Mouse (Mus musculus): Measurements from ENCODE around the gene Celf1. TPM values are rescaled to one million over a fixed set of nuclear protein-coding genes. Genes with fewer than 3 reads are reported as not detected.

Gene Celf1
- total RNA-seq, 1 experiment, result 73.0 TPM

DNA sequence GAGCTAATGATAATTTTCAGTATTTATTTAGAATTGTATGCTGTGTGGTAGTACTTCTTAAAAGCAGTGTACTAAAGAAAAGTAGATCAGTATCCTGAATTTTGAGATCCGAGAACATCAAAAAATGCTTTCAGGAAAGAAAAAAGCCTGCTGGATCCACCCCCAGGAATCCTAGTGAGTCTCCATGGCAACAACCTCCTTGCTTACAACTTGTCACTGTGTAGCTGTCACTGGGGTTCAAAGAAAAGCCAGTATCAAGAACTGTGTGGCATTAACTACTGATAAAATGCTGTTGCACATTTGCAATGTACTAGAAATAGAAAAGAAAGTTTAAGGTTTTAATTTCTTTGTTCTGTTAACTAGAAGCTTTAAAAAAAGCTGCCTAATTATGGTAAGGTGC lies 15.9 kb downstream of the Celf1 start:
- H3K4me3 ChIP-seq (ENCODE audit: insufficient read depth in 1 of 2, low read depth in 1 of 2, low read length in 2 of 2, poor library complexity in 1 of 2, severe bottlenecking in 1 of 2), result no peak overlapping the region
- no peak for TF ChIP-seq MAFK (IDR thresholded peaks at IDR 0.05; ENCODE audit: insufficient read depth, low read depth, low read length)
- TF ChIP-seq CHD2 (IDR thresholded peaks at IDR 0.05; ENCODE audit: low read depth, low read length), result no peak
- TF ChIP-seq ZC3H11A (IDR thresholded peaks at IDR 0.05; ENCODE audit: borderline replicate concordance, low read depth, low read length), result no peak
- no peak for TF ChIP-seq HCFC1 (IDR thresholded peaks at IDR 0.05; ENCODE audit: borderline replicate concordance, insufficient read depth, low read length)
- TF ChIP-seq ZNF384 (IDR thresholded peaks at IDR 0.05; ENCODE audit: low read depth, low read length), result no peak

DNA sequence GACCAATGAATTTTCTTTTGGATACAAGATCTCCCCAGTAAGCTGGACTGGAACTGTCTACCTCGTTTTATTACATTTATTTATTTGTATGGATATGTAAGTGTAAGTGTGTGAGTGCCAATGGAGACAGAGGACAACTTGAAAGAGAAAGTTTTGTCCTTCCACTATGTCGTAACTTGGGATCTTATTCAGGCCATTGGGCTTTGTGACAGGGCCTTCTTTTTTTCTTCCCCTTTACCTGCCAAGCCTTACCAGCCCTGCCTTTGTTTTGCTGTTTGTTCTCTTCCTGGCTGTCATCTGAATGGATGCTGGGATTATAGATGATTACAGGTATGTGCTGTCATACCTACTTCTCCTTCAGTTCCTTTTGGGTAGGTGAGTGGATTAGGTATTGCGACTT lies 18.7 kb downstream of the Celf1 start:
- Histone ChIP-seq H3K27ac (ENCODE audit: insufficient read depth, low read depth, low read length, poor library complexity, severe bottlenecking) (no peak overlapping the region), H3K4me3 (ENCODE audit: insufficient read depth in 1 of 2, low read depth in 1 of 2, low read length in 2 of 2, poor library complexity in 1 of 2, severe bottlenecking in 1 of 2) (no peak overlapping the region), H3K36me3 (ENCODE audit: control insufficient read depth, insufficient read depth, low read length, poor library complexity, severe bottlenecking) (no peaks in the 10 kb centered on the region; the same call in 1 of the 2 replicates), H3K9me3 (ENCODE audit: control insufficient read depth, insufficient read depth, low read depth, low read length) (no peaks in the 10 kb centered on the region), H3K4me1 (ENCODE audit: control insufficient read depth in 2 of 2, insufficient read depth in 2 of 2, low read length in 2 of 2, poor library complexity in 1 of 2) (no peaks in the 10 kb centered on the region; a peak in 1 of 4 replicates), H3K9ac (ENCODE audit: insufficient read depth, low read depth, low read length, poor library complexity, severe bottlenecking) (no peak overlapping the region)
- no peak for TF ChIP-seq ZC3H11A (IDR thresholded peaks at IDR 0.05; ENCODE audit: borderline replicate concordance, low read depth, low read length)
- no peak for TF ChIP-seq HCFC1 (IDR thresholded peaks at IDR 0.05; ENCODE audit: borderline replicate concordance, insufficient read depth, low read length)
- TF ChIP-seq CHD2 (IDR thresholded peaks at IDR 0.05; ENCODE audit: low read depth, low read length), result no peak
- TF ChIP-seq ZNF384 (IDR thresholded peaks at IDR 0.05; ENCODE audit: low read depth, low read length), result no peak
- no peak for TF ChIP-seq MAFK (IDR thresholded peaks at IDR 0.05; ENCODE audit: insufficient read depth, low read depth, low read length)
- no peak for DNase-seq (ENCODE audit: low read depth, low spot score)
- in situ Hi-C loops (cut with MboI; ENCODE audit: low sequenced_read_pairs in 2 of 2, unreplicated experiment in 2 of 2), result no loop called here

More for the DNA sequence above, 15.9 kb downstream of the Celf1 start:
- Histone ChIP-seq H3K36me3 (ENCODE audit: control insufficient read depth, insufficient read depth, low read length, poor library complexity, severe bottlenecking) (no peaks in the 10 kb centered on the region; the same call in 1 of the 2 replicates), H3K9ac (ENCODE audit: insufficient read depth, low read depth, low read length, poor library complexity, severe bottlenecking) (no peak overlapping the region), H3K27ac (ENCODE audit: insufficient read depth, low read depth, low read length, poor library complexity, severe bottlenecking) (no peak overlapping the region), H3K9me3 (ENCODE audit: control insufficient read depth, insufficient read depth, low read depth, low read length) (no peaks in the 10 kb centered on the region), H3K4me1 (ENCODE audit: control insufficient read depth in 2 of 2, insufficient read depth in 2 of 2, low read length in 2 of 2, poor library complexity in 1 of 2) (peaks cover 0 to 2% of the 10 kb centered on the region in 2 experiments; a peak in 2 of 4 replicates)
- DNase-seq (ENCODE audit: low read depth, low spot score), result no peak
- in situ Hi-C loops (cut with MboI; ENCODE audit: low sequenced_read_pairs in 2 of 2, unreplicated experiment in 2 of 2), result no loop called here

DNA sequence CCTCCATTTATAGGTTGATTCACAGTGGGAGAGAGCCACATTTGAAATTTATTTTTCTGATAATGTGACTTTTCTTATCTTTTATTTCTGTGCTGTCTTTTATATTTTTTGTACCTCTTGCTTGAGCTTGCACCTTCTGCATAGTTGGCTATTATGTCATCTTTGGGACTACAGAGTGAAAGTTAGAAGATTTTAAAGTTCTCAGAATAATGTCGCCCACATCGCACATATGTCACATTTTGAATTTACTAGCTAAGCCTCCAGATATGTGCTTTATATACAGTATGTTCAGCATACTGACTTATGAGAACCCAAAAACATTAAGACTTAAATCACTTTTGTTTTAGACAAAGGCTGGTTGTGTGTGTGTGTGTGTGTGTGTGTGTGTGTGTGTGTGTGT lies 19.8 kb downstream of the Celf1 start:
- in situ Hi-C loops (cut with MboI; ENCODE audit: low sequenced_read_pairs in 2 of 2, unreplicated experiment in 2 of 2), result no loop called here
- no peak for DNase-seq (ENCODE audit: low read depth, low spot score)
- Histone ChIP-seq H3K36me3 (ENCODE audit: control insufficient read depth, insufficient read depth, low read length, poor library complexity, severe bottlenecking) (no peaks in the 10 kb centered on the region; the same call in 1 of the 2 replicates), H3K9me3 (ENCODE audit: control insufficient read depth, insufficient read depth, low read depth, low read length) (no peaks in the 10 kb centered on the region), H3K4me1 (ENCODE audit: control insufficient read depth in 2 of 2, insufficient read depth in 2 of 2, low read length in 2 of 2, poor library complexity in 1 of 2) (no peaks in the 10 kb centered on the region; a peak in 1 of 4 replicates), H3K4me3 (ENCODE audit: insufficient read depth in 1 of 2, low read depth in 1 of 2, low read length in 2 of 2, poor library complexity in 1 of 2, severe bottlenecking in 1 of 2) (no peak overlapping the region), H3K27ac (ENCODE audit: insufficient read depth, low read depth, low read length, poor library complexity, severe bottlenecking) (no peak overlapping the region), H3K9ac (ENCODE audit: insufficient read depth, low read depth, low read length, poor library complexity, severe bottlenecking) (no peak overlapping the region)
- TF ChIP-seq ZC3H11A (IDR thresholded peaks at IDR 0.05; ENCODE audit: borderline replicate concordance, low read depth, low read length) (no peak), CHD2 (IDR thresholded peaks at IDR 0.05; ENCODE audit: low read depth, low read length) (no peak), MAFK (IDR thresholded peaks at IDR 0.05; ENCODE audit: insufficient read depth, low read depth, low read length) (no peak), ZNF384 (IDR thresholded peaks at IDR 0.05; ENCODE audit: low read depth, low read length) (no peak), HCFC1 (IDR thresholded peaks at IDR 0.05; ENCODE audit: borderline replicate concordance, insufficient read depth, low read length) (no peak)

DNA sequence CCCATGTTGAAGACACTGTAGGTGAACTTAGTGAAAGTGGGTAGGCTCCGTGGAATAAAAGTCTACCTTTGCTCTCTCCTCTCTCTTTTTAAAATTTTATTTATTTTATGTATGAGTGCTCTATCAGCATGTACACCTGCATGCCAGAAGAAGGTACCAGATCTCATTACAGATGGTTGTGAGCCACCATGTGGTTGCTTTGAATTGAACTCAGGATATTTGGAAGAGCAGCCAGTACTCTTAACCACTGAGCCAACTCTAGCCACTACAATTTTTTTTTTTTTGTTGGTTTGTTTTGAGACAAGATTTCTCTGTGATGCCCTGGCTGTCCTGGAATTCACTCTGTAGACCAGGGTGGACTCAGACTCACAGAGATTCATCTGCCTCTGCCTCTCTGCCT lies 23.1 kb downstream of the Celf1 start:
- in situ Hi-C loops (cut with MboI; ENCODE audit: low sequenced_read_pairs in 2 of 2, unreplicated experiment in 2 of 2), result no loop called here

More for the DNA sequence above, 23.1 kb downstream of the Celf1 start:
- Histone ChIP-seq H3K36me3 (ENCODE audit: control insufficient read depth, insufficient read depth, low read length, poor library complexity, severe bottlenecking) (no peaks in the 10 kb centered on the region; the same call in 1 of the 2 replicates), H3K4me3 (ENCODE audit: insufficient read depth in 1 of 2, low read depth in 1 of 2, low read length in 2 of 2, poor library complexity in 1 of 2, severe bottlenecking in 1 of 2) (no peak overlapping the region), H3K27ac (ENCODE audit: insufficient read depth, low read depth, low read length, poor library complexity, severe bottlenecking) (no peak overlapping the region), H3K9me3 (ENCODE audit: control insufficient read depth, insufficient read depth, low read depth, low read length) (no peaks in the 10 kb centered on the region), H3K9ac (ENCODE audit: insufficient read depth, low read depth, low read length, poor library complexity, severe bottlenecking) (no peak overlapping the region), H3K4me1 (ENCODE audit: control insufficient read depth in 2 of 2, insufficient read depth in 2 of 2, low read length in 2 of 2, poor library complexity in 1 of 2) (no peaks in the 10 kb centered on the region; a peak in 1 of 4 replicates)
- DNase-seq (ENCODE audit: low read depth, low spot score), result no peak
- no peak for TF ChIP-seq ZNF384 (IDR thresholded peaks at IDR 0.05; ENCODE audit: low read depth, low read length)
- no peak for TF ChIP-seq MAFK (IDR thresholded peaks at IDR 0.05; ENCODE audit: insufficient read depth, low read depth, low read length)
- no peak for TF ChIP-seq HCFC1 (IDR thresholded peaks at IDR 0.05; ENCODE audit: borderline replicate concordance, insufficient read depth, low read length)
- TF ChIP-seq CHD2 (IDR thresholded peaks at IDR 0.05; ENCODE audit: low read depth, low read length), result no peak
- no peak for TF ChIP-seq ZC3H11A (IDR thresholded peaks at IDR 0.05; ENCODE audit: borderline replicate concordance, low read depth, low read length)

Measured in ES-E14 (cell line).